27 mouse cellular contexts compared by ENCODE assay signal in genomic region chr3:157371509-157371908, GRCm38 (mm10).
"Had no signal": no experiment of that assay in that cellular context is flagged by ENCODE, and none has a peak within 500 bp of the region (broad histone marks: within the 10 kb centered on the region; RNA-seq: fewer than 3 reads in every experiment).

No protein-coding gene starts in this region.

- H3K27me3 ChIP-seq: embryonic facial prominence, embryonic 12.5 days; embryonic facial prominence, embryonic 13.5 days; embryonic facial prominence, embryonic 15.5 days; forebrain, embryonic 12.5 days; forebrain, embryonic 13.5 days; forebrain, embryonic 15.5 days had no signal

- H3K4me2 ChIP-seq: embryonic facial prominence, embryonic 12.5 days; embryonic facial prominence, embryonic 13.5 days; embryonic facial prominence, embryonic 15.5 days; forebrain, embryonic 12.5 days; forebrain, embryonic 13.5 days; forebrain, embryonic 15.5 days; heart, embryonic 11.5 days had no signal

- ATAC-seq: forebrain, embryonic 13.5 days; forebrain, embryonic 14.5 days; forebrain, embryonic 15.5 days; forebrain, embryonic 16.5 days had no signal

- H3K4me3 ChIP-seq: embryonic facial prominence, embryonic 10.5 days; embryonic facial prominence, embryonic 12.5 days; embryonic facial prominence, embryonic 13.5 days; embryonic facial prominence, embryonic 15.5 days; erythroblast, embryonic 14.5 days; forebrain, embryonic 10.5 days; forebrain, embryonic 12.5 days; forebrain, embryonic 13.5 days; forebrain, embryonic 15.5 days; gastrocnemius, adult 2 months; heart, adult 2 months; heart, embryonic 10.5 days had no signal

- H3K9ac ChIP-seq: embryonic facial prominence, embryonic 12.5 days; embryonic facial prominence, embryonic 13.5 days; embryonic facial prominence, embryonic 15.5 days; forebrain, embryonic 12.5 days; forebrain, embryonic 13.5 days; forebrain, embryonic 15.5 days had no signal

- DNase-seq: cerebellum, adult 8-10 months; cerebellum, adult 9-10 months; cerebellum, adult 9-11 months; cerebellum, postnatal 10 days; cerebellum, postnatal 14 days; cerebellum, postnatal 25 days; cerebellum, postnatal 36 days; embryo, embryonic 11 days; gastrocnemius, adult 2 months; gastrocnemius, postnatal 10 days; gastrocnemius, postnatal 14 days; gastrocnemius, postnatal 25 days; heart, adult 18-20 months; heart, adult 2 months had no signal

- H3K27ac ChIP-seq: embryonic facial prominence, embryonic 10.5 days; embryonic facial prominence, embryonic 12.5 days; embryonic facial prominence, embryonic 13.5 days; embryonic facial prominence, embryonic 15.5 days; forebrain, embryonic 10.5 days; forebrain, embryonic 12.5 days; forebrain, embryonic 13.5 days; forebrain, embryonic 15.5 days; gastrocnemius, adult 2 months; heart, adult 2 months; heart, embryonic 10.5 days had no signal

- H3K9me3 ChIP-seq: embryonic facial prominence, embryonic 10.5 days; embryonic facial prominence, embryonic 12.5 days; embryonic facial prominence, embryonic 13.5 days; embryonic facial prominence, embryonic 15.5 days; forebrain, embryonic 10.5 days; forebrain, embryonic 12.5 days; forebrain, embryonic 13.5 days; forebrain, embryonic 15.5 days; heart, embryonic 10.5 days had no signal

- H3K4me1 ChIP-seq: embryonic facial prominence, embryonic 12.5 days; embryonic facial prominence, embryonic 15.5 days; forebrain, embryonic 15.5 days; heart, embryonic 10.5 days had no signal

- H3K36me3 ChIP-seq: embryonic facial prominence, embryonic 10.5 days; embryonic facial prominence, embryonic 12.5 days; embryonic facial prominence, embryonic 13.5 days; embryonic facial prominence, embryonic 15.5 days; forebrain, embryonic 10.5 days; forebrain, embryonic 12.5 days; forebrain, embryonic 15.5 days; heart, embryonic 10.5 days had no signal
